8 mouse cellular contexts compared by ENCODE assay signal in genomic region chr19:53310348-53310747, GRCm38 (mm10). TPM values are rescaled to one million over a fixed set of nuclear protein-coding genes. Genes with fewer than 3 reads are reported as not detected.
A peak's percentile ranks its signal among the peaks of the same experiment; 100 is the strongest.
DNase-seq lines count a peak whose midpoint lies in the region; ATAC-seq lines count a peak whose summit lies in the region.

Gene Mxi1 (plus strand): TSS chr19:53310518.

- peak; percentile 53 to 55 for DNase-seq in thymus, adult 18-20 months
- DNase-seq in thymus, postnatal 25 days: no peak
- DNase-seq in kidney, adult 11 months: peak; percentile 80
- peak; percentile 85 for DNase-seq in left cerebral cortex, postnatal 4 days
- peak; percentile 91 for DNase-seq in midbrain, embryonic 10.5 days (ENCODE audit: low spot score)
- peak; percentile 83 for DNase-seq in right cerebral cortex, postnatal 25 days

- intact Hi-C loops in left cerebral cortex, postnatal 4 days (cut with DNase I): loop anchor here (5.0 kb wide), 1 partner anchor 57 kb away; no protein-coding TSS in a partner anchor

- no peaks in the 10 kb centered on the region for H3K9me3 ChIP-seq in embryonic facial prominence, embryonic 12.5 days
- no peaks in the 10 kb centered on the region for H3K9me3 ChIP-seq in midbrain, embryonic 10.5 days (replicated peaks)

- H3K36me3 ChIP-seq in embryonic facial prominence, embryonic 12.5 days: no peaks in the 10 kb centered on the region
- H3K36me3 ChIP-seq in midbrain, embryonic 10.5 days: no peaks in the 10 kb centered on the region

- ATAC-seq in embryonic facial prominence, embryonic 12.5 days (ENCODE audit: insufficient number of reproducible peaks, insufficient read depth, low FRiP score, low TSS enrichment): peak; percentile 70
- ATAC-seq in granulocyte monocyte progenitor cell, adult 5-6 weeks (replicated peaks; ENCODE audit: poor library complexity, severe bottlenecking): peak; percentile 43

- peak within 1 kb of the TSS; percentile 94 for H3K4me2 ChIP-seq in embryonic facial prominence, embryonic 12.5 days (replicated peaks)

- under 1% methylated on average over 38 of the region's 38 CpGs for WGBS in embryonic facial prominence, embryonic 12.5 days
- under 1% methylated on average over 38 of the region's 38 CpGs for WGBS in midbrain, embryonic 10.5 days

- H3K27me3 ChIP-seq in embryonic facial prominence, embryonic 12.5 days: no peaks in the 10 kb centered on the region
- H3K27me3 ChIP-seq in midbrain, embryonic 10.5 days (ENCODE audit: low read depth, poor library complexity, severe bottlenecking): no peaks in the 10 kb centered on the region

- H3K27ac ChIP-seq in embryonic facial prominence, embryonic 12.5 days: peak within 1 kb of the TSS; percentile 94
- H3K27ac ChIP-seq in midbrain, embryonic 10.5 days (replicated peaks): peak within 1 kb of the TSS; percentile 97

- peak within 1 kb of the TSS; percentile 91 for H3K9ac ChIP-seq in embryonic facial prominence, embryonic 12.5 days

- peak within 1 kb of the TSS; percentile 66 for H3K4me3 ChIP-seq in embryonic facial prominence, embryonic 12.5 days
- peak within 1 kb of the TSS; percentile 89 for H3K4me3 ChIP-seq in midbrain, embryonic 10.5 days

- H3K4me1 ChIP-seq in embryonic facial prominence, embryonic 12.5 days: peaks cover 20% of the 10 kb centered on the region
- H3K4me1 ChIP-seq in midbrain, embryonic 10.5 days: peaks cover 48% of the 10 kb centered on the region

RNA-seq across cellular contexts. Expression of gene Mxi1, which starts in this region (rescaled TPM):
- 44.8 and 44.9 TPM in 2 replicates for polyA plus RNA-seq in embryonic facial prominence, embryonic 12.5 days (2016; fragmentation: Nextera tagmentation; extraction: Ambion mirVana)
- 19.6 and 28.2 TPM in 2 replicates for total RNA-seq in granulocyte monocyte progenitor cell, adult 5-6 weeks (2014; fragmentation: Nextera tagmentation)
- total RNA-seq in granulocyte monocyte progenitor cell, adult 5-6 weeks (2017): 50.7 and 54.9 TPM in 2 replicates
- total RNA-seq in left cerebral cortex, postnatal 4 days (2021): 10 to 100 TPM; 32.5 to 34.7 TPM
- polyA plus RNA-seq in midbrain, embryonic 10.5 days (2016; fragmentation: Nextera tagmentation; extraction: Ambion mirVana): 19.7 and 28.5 TPM in 2 replicates
